Mouse (Mus musculus): ENCODE results near the gene Edrf1.

DNA sequence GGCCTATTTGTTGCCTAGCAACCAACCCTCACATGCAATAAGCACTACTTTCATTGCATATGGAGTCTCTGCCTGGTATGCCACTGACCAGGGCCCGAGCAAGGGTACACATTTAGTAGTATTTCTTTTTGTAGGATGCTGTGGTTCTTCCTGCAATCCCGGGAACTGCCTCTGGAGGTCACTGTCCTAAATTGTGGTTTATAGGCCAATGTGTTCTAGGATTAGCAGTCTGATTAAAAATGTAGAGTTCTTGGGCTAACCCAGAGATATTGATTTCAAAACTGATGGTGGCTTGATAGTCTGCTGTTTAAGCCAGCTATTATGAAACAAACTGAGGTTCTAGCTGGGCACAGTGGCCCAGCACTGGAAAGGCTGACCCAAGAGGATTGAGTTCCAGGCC lies 4.9 kb upstream of the Edrf1 start:
- TF ChIP-seq CEBPB (IDR thresholded peaks at IDR 0.05; ENCODE audit: insufficient read depth, poor library complexity, severe bottlenecking): no peak
- TF ChIP-seq POLR2A (IDR thresholded peaks at IDR 0.05; ENCODE audit: insufficient read length, low read depth): no peak
- TF ChIP-seq MAX (IDR thresholded peaks at IDR 0.05; ENCODE audit: low read depth): no peak
- TF ChIP-seq E2F4 (IDR thresholded peaks at IDR 0.05; ENCODE audit: insufficient read depth): no peak
- TF ChIP-seq USF1 (IDR thresholded peaks at IDR 0.05; ENCODE audit: low read depth): no peak
- TF ChIP-seq POLR2AphosphoS2 (IDR thresholded peaks at IDR 0.05; ENCODE audit: insufficient read length, low read depth): no peak
- TF ChIP-seq REST (IDR thresholded peaks at IDR 0.05; ENCODE audit: insufficient read depth, insufficient read length): no peak
- no peak for TF ChIP-seq TCF12 (IDR thresholded peaks at IDR 0.05; ENCODE audit: insufficient read depth, poor library complexity, severe bottlenecking)
- no peak for TF ChIP-seq TCF3 (IDR thresholded peaks at IDR 0.05; ENCODE audit: insufficient read length, low read depth)
